Mouse (Mus musculus): ENCODE measurements around the gene A430033K04Rik.

The A430033K04Rik gene

GRCm38 (mm10) chr5:138697466-138697865 is 74.8 kb downstream of the A430033K04Rik start:
- DNase-seq: no peak

All from right cerebral cortex, postnatal 14 days (tissue).